8 mouse cellular contexts compared by ENCODE assay signal in the genomic region with DNA sequence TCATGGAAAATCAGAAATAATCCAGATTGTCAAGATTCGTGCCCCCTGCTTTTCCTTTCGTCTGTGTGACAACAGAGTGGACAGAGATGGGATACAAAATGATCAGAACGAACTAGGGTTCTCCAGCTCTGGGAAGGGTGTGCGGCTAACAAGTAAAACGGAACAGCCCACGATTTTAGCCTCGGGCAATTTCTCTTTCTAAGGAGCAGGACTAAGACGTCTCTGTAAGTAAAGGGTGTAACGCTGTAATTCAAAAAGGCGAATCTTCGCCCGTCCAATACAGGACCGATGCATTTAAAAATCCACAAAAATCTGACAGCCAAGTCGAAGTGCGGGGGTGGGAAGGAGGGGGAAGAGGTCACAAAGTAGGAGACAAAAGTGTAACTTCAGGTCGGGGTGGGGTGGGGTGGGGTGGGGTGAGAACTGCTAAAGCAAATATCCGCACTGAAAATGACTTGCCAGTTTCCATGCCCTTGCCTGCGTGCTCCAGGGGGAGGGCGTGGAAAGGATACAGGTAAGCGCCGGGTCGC. TPM values are rescaled to one million over a fixed set of nuclear protein-coding genes. Genes with fewer than 3 reads are reported as not detected.
A peak's percentile ranks its signal among the peaks of the same experiment; 100 is the strongest.
DNase-seq lines count a peak whose midpoint lies in the region; ATAC-seq and TF ChIP-seq lines count a peak whose summit lies in the region.

No protein-coding gene starts in this region.

- H3K4me1 ChIP-seq in lung, postnatal 0 days (ENCODE audit: insufficient read depth, low read depth, low read length), result peaks cover 3% of the 10 kb centered on the region; the same call in 1 of the 2 replicates
- peaks cover 11% of the 10 kb centered on the region; the same call in 1 of the 2 replicates for H3K4me1 ChIP-seq in embryonic facial prominence, embryonic 10.5 days
- H3K4me1 ChIP-seq in hindbrain, embryonic 14.5 days (replicated peaks; ENCODE audit: control insufficient read depth, insufficient read depth, low read length), result no peaks in the 10 kb centered on the region
- peaks cover 9% of the 10 kb centered on the region for H3K4me1 ChIP-seq in midbrain, embryonic 16.5 days (ENCODE audit: control insufficient read depth, insufficient read depth, low read length)

- H3K9me3 ChIP-seq in lung, postnatal 0 days (ENCODE audit: low read length), result no peaks in the 10 kb centered on the region
- no peaks in the 10 kb centered on the region for H3K9me3 ChIP-seq in embryonic facial prominence, embryonic 10.5 days
- no peaks in the 10 kb centered on the region for H3K9me3 ChIP-seq in hindbrain, embryonic 14.5 days (ENCODE audit: control insufficient read depth, low read length)
- H3K9me3 ChIP-seq in midbrain, embryonic 16.5 days (replicated peaks; ENCODE audit: control insufficient read depth, low read length, poor library complexity, severe bottlenecking), result no peaks in the 10 kb centered on the region

- H3K36me3 ChIP-seq in lung, postnatal 0 days (ENCODE audit: insufficient read depth, low read length), result no peaks in the 10 kb centered on the region
- H3K36me3 ChIP-seq in embryonic facial prominence, embryonic 10.5 days (replicated peaks), result no peaks in the 10 kb centered on the region
- H3K36me3 ChIP-seq in hindbrain, embryonic 14.5 days (replicated peaks; ENCODE audit: control insufficient read depth, insufficient read depth), result no peaks in the 10 kb centered on the region
- H3K36me3 ChIP-seq in midbrain, embryonic 16.5 days (ENCODE audit: control insufficient read depth, insufficient read depth, low read length), result no peaks in the 10 kb centered on the region

- peak overlapping the region; percentile 32; the same call in 1 of the 2 replicates for H3K9ac ChIP-seq in lung, postnatal 0 days (replicated peaks; ENCODE audit: low read depth)
- peak overlapping the region; percentile 70 for H3K9ac ChIP-seq in hindbrain, embryonic 14.5 days
- H3K9ac ChIP-seq in midbrain, embryonic 16.5 days (ENCODE audit: low read depth, low read length), result peak overlapping the region; percentile 80

- TF ChIP-seq EP300 in lung, postnatal 0 days (IDR thresholded peaks at IDR 0.05), result no peak

- H3K4me3 ChIP-seq in lung, postnatal 0 days (ENCODE audit: low read depth, low read length), result peak overlapping the region; percentile 82
- peak overlapping the region; percentile 87 for H3K4me3 ChIP-seq in embryonic facial prominence, embryonic 10.5 days
- peak overlapping the region; percentile 83 for H3K4me3 ChIP-seq in hindbrain, embryonic 14.5 days (replicated peaks; ENCODE audit: low read length)
- H3K4me3 ChIP-seq in midbrain, embryonic 16.5 days (ENCODE audit: low read depth, low read length), result peak overlapping the region; percentile 89

- no peaks in the 10 kb centered on the region for H3K27me3 ChIP-seq in lung, postnatal 0 days (replicated peaks; ENCODE audit: insufficient read depth, low read length)
- H3K27me3 ChIP-seq in embryonic facial prominence, embryonic 10.5 days (replicated peaks; ENCODE audit: low read depth, poor library complexity, severe bottlenecking), result no peaks in the 10 kb centered on the region
- H3K27me3 ChIP-seq in hindbrain, embryonic 14.5 days (ENCODE audit: control insufficient read depth, insufficient read depth, low read length), result no peaks in the 10 kb centered on the region
- H3K27me3 ChIP-seq in midbrain, embryonic 16.5 days (ENCODE audit: control insufficient read depth, insufficient read depth, low read depth, low read length), result no peaks in the 10 kb centered on the region

- no peak overlapping the region for H3K27ac ChIP-seq in lung, postnatal 0 days (ENCODE audit: low read length)
- peak overlapping the region; percentile 85 for H3K27ac ChIP-seq in embryonic facial prominence, embryonic 10.5 days (replicated peaks)
- 0 out of 2 replicates have a peak overlapping the region, but pooled peaks have one; percentile 17 for H3K27ac ChIP-seq in hindbrain, embryonic 14.5 days
- H3K27ac ChIP-seq in midbrain, embryonic 16.5 days (ENCODE audit: low read length), result peak overlapping the region; percentile 65; the same call in 1 of the 2 replicates

- 2% methylated on average over 22 of the region's 22 CpGs for WGBS in lung, postnatal 0 days
- WGBS in embryonic facial prominence, embryonic 10.5 days, result 3% methylated on average over 22 of the region's 22 CpGs
- 2% methylated on average over 22 of the region's 22 CpGs for WGBS in hindbrain, embryonic 14.5 days
- WGBS in midbrain, embryonic 16.5 days, result 2% methylated on average over 22 of the region's 22 CpGs

- no peak for TF ChIP-seq CTCF in lung, postnatal 0 days (IDR thresholded peaks at IDR 0.05)

- peak; percentile 18 for ATAC-seq in lung, postnatal 0 days
- ATAC-seq in hindbrain, embryonic 14.5 days (ENCODE audit: low FRiP score), result peak; percentile 35; the same call in 1 of the 2 replicates
- ATAC-seq in midbrain, embryonic 16.5 days, result peak; percentile 49; the same call in 1 of the 2 replicates

- peak overlapping the region; percentile 94 for H3K4me2 ChIP-seq in lung, postnatal 0 days (replicated peaks; ENCODE audit: low read depth, low read length)
- H3K4me2 ChIP-seq in hindbrain, embryonic 14.5 days (replicated peaks), result peak overlapping the region; percentile 59
- peak overlapping the region; percentile 74 for H3K4me2 ChIP-seq in midbrain, embryonic 16.5 days (ENCODE audit: low read length)

- no peak for DNase-seq in lung, postnatal 0 days (ENCODE audit: low spot score)
- no peak for DNase-seq in lung, postnatal 4 days
- DNase-seq in embryonic facial prominence, embryonic 10.5 days (ENCODE audit: low spot score), result no peak
- no peak for DNase-seq in hindbrain, embryonic 14.5 days (ENCODE audit: low spot score)
- no peak for DNase-seq in gastrocnemius, postnatal 10 days
- DNase-seq in layer of hippocampus, adult 9-11 months, result no peak
- DNase-seq in adrenal gland, postnatal 25 days, result no peak

RNA-seq across cellular contexts. Expression of a gene that starts 0.4 kb away (rescaled TPM):
- 2.5 and 3.5 TPM in 2 replicates for polyA plus RNA-seq in lung, postnatal 0 days (2015; fragmentation: Nextera tagmentation; extraction: Ambion mirVana)
- polyA plus RNA-seq in embryonic facial prominence, embryonic 10.5 days (2016; fragmentation: Nextera tagmentation; extraction: Ambion mirVana), result 2.3 and 3.0 TPM in 2 replicates
- 5.8 and 6.0 TPM in 2 replicates for polyA plus RNA-seq in hindbrain, embryonic 14.5 days (2014; fragmentation: Nextera tagmentation; extraction: Ambion mirVana)
- polyA plus RNA-seq in midbrain, embryonic 16.5 days (2015; fragmentation: Nextera tagmentation; extraction: Ambion mirVana), result 4.1 TPM in 2 replicates
- 1 to 10 TPM; 1.2 to 1.3 TPM for total RNA-seq in gastrocnemius, postnatal 10 days (2021)
- 11.9 and 12.5 TPM in 2 replicates for total RNA-seq in adrenal gland, postnatal 25 days (2021)
